Mouse (Mus musculus) midbrain, postnatal 0 days (tissue): ENCODE measurements around the gene Fgfr1op2. TPM values are rescaled to one million over a fixed set of nuclear protein-coding genes. Genes with fewer than 3 reads are reported as not detected.
A peak's percentile ranks its signal among the peaks of the same experiment; 100 is the strongest.

ENCODE experiments used
- ATAC-seq: fragments of 200-750 bp; cut with Nextera tagmentation; 2 replicates; pipeline ENCODE4 v1.8.0; 2017; ENCODE audit warnings: moderate number of reproducible peaks, mild to moderate bottlenecking, moderate TSS enrichment, moderate library complexity; ENCODE audit not compliant: low FRiP score
- DNase-seq: peaks from one replicate; pipeline ENCODE4 v3.0.0-alpha.2; 2015; ENCODE audit warnings: low spot score
- H3K27ac ChIP-seq: fragments of 300-500 bp; sonication (generic); 2 replicates; pipeline ENCODE4 v1.5.1; 2014; ENCODE audit warnings: low read depth, mild to moderate bottlenecking, low read length, mixed read lengths
- H3K27me3 ChIP-seq: fragments of 300-500 bp; sonication (generic); 2 replicates; pipeline ENCODE4 v1.6.1; 2014; ENCODE audit warnings: low read length, control low read depth, mixed read lengths; ENCODE audit not compliant: insufficient read depth
- H3K36me3 ChIP-seq: fragments of 300-500 bp; sonication (generic); 2 replicates; pipeline ENCODE4 v1.6.1; 2014; ENCODE audit warnings: low read length, control low read depth, mixed read lengths; ENCODE audit not compliant: insufficient read depth
- H3K4me1 ChIP-seq: fragments of 300-500 bp; sonication (generic); 2 replicates; pipeline ENCODE4 v1.6.1; 2014; ENCODE audit warnings: mild to moderate bottlenecking, control low read depth, antibody characterized with exemption, low read length, mixed read lengths; ENCODE audit not compliant: insufficient read depth
- H3K4me2 ChIP-seq: fragments of 300-500 bp; sonication (generic); 2 replicates; pipeline ENCODE4 v1.6.1; 2014; ENCODE audit warnings: low read depth, mild to moderate bottlenecking, low read length, mixed read lengths; ENCODE audit not compliant: poor library complexity, severe bottlenecking
- H3K4me3 ChIP-seq: fragments of 300-500 bp; sonication (generic); 2 replicates; pipeline ENCODE4 v1.5.1; 2014; ENCODE audit warnings: low read depth, mild to moderate bottlenecking, low read length, moderate library complexity
- H3K9ac ChIP-seq: fragments of 300-500 bp; sonication (generic); replicated peaks from 2 replicates; pipeline ENCODE4 v1.6.1; 2014; ENCODE audit warnings: mild to moderate bottlenecking, low read length, moderate library complexity, mixed read lengths; ENCODE audit not compliant: poor library complexity, severe bottlenecking
- H3K9me3 ChIP-seq: fragments of 300-500 bp; sonication (generic); 2 replicates; pipeline ENCODE4 v1.6.1; 2016; ENCODE audit warnings: low read length, control low read depth
- CTCF ChIP-seq: IDR thresholded peaks from 2 replicates; pipeline ENCODE4 v1.5.1; 2016; ENCODE audit warnings: antibody characterized with exemption, mild to moderate bottlenecking
- WGBS: fragments of 180-500 bp; shearing (Covaris S2); extraction: QIAGEN DNeasy Blood & Tissue Kit; methylation state at CpG from one replicate; pipeline ENCODE4 v1.1.7; 2014; 5-methylcytosine and 5-hydroxymethylcytosine counted together
- polyA plus RNA-seq: library from polyadenylated mRNA; unstranded; fragments of >200 nt; fragmentation: Nextera tagmentation; extraction: Ambion mirVana; gene quantifications from 2 replicates; pipeline ENCODE4 v1.2.1, GENCODE M21; 2015
- total RNA-seq: library from RNA; depleted of rRNA; stranded (reverse); fragments of >200 nt; gene quantifications from 2 replicates; pipeline ENCODE4 v1.2.3, GENCODE M21; 2014

Fgfr1op2 gene
- total and polyA plus RNA-seq, 2 experiments from 2014 or later, result 20.9 to 37.7 TPM

DNA sequence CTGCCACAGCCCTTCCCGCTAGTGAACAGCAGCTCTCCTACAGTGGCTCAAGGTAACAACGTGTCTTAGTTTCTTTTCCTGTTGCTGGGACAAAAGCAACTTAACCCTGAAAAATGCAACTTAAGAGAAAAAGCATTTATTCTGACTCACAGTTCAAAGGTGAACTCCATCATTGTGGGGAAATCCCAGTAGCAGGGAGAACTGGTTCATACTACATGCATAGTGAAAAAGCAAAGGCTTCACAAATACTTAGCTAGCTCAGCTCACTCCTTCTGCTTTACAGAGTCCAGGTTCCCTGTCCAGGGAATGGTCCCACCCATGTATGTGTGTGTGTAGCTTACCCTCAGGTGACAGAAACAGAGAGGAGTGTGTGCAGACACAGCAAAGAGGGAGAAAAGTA is 39.7 kb downstream of the Fgfr1op2 start:
- no peak overlapping the region for H3K4me3 ChIP-seq
- H3K27me3 ChIP-seq, result no peaks in the 10 kb centered on the region
- no peak overlapping the region for H3K4me2 ChIP-seq
- no peak for ATAC-seq
- no peak for DNase-seq
- H3K4me1 ChIP-seq, result no peaks in the 10 kb centered on the region
- 92% methylated on average over 2 of the region's 2 CpGs for WGBS
- TF ChIP-seq CTCF, result no peak
- peaks cover 56% of the 10 kb centered on the region for H3K36me3 ChIP-seq
- H3K27ac ChIP-seq, result no peak overlapping the region
- no peaks in the 10 kb centered on the region for H3K9me3 ChIP-seq
- no peak overlapping the region for H3K9ac ChIP-seq

- no peaks in the 10 kb centered on the region for H3K27me3 ChIP-seq
- no peak overlapping the region for H3K27ac ChIP-seq
- H3K36me3 ChIP-seq, result peaks cover under 1% of the 10 kb centered on the region; the same call in 1 of the 2 replicates
- H3K4me3 ChIP-seq, result no peak overlapping the region
- ATAC-seq (peak; percentile 74), DNase-seq (no peak)
- peaks cover 2% of the 10 kb centered on the region; the same call in 1 of the 2 replicates for H3K4me1 ChIP-seq
- 67% methylated on average over 3 of the region's 3 CpGs for WGBS
- TF ChIP-seq CTCF, result no peak
- no peak overlapping the region for H3K9ac ChIP-seq
- no peaks in the 10 kb centered on the region for H3K9me3 ChIP-seq
- H3K4me2 ChIP-seq, result no peak overlapping the region
These were observed 51.1 kb downstream of the Fgfr1op2 start for GRCm38 (mm10) chr6:146628123-146628522.

GRCm38 (mm10) chr6:146629781-146630756 is 53.1 kb downstream of the Fgfr1op2 start:
- Histone ChIP-seq H3K4me2 (no peak overlapping the region), H3K4me1 (peaks cover 3% of the 10 kb centered on the region; the same call in 1 of the 2 replicates), H3K27ac (no peak overlapping the region), H3K9me3 (no peaks in the 10 kb centered on the region), H3K27me3 (no peaks in the 10 kb centered on the region), H3K4me3 (no peak overlapping the region), H3K9ac (no peak overlapping the region), H3K36me3 (no peaks in the 10 kb centered on the region)
- no peak for DNase-seq
- 84% methylated on average over 9 of the region's 9 CpGs for WGBS
- no peak for ATAC-seq
- TF ChIP-seq CTCF, result no peak

- H3K27ac ChIP-seq, result no peak overlapping the region
- no peak for DNase-seq
- no peak for TF ChIP-seq CTCF
- H3K9me3 ChIP-seq, result no peaks in the 10 kb centered on the region
- H3K36me3 ChIP-seq, result no peaks in the 10 kb centered on the region
- ATAC-seq, result no peak
- no peak overlapping the region for H3K4me3 ChIP-seq
- H3K27me3 ChIP-seq, result no peaks in the 10 kb centered on the region
- WGBS, result 84% methylated on average over 4 of the region's 4 CpGs
- no peak overlapping the region for H3K4me2 ChIP-seq
- no peak overlapping the region for H3K9ac ChIP-seq
- H3K4me1 ChIP-seq, result peaks cover 3% of the 10 kb centered on the region; the same call in 1 of the 2 replicates
These were observed 54.0 kb downstream of the Fgfr1op2 start for GRCm38 (mm10) chr6:146630961-146631360.

DNA sequence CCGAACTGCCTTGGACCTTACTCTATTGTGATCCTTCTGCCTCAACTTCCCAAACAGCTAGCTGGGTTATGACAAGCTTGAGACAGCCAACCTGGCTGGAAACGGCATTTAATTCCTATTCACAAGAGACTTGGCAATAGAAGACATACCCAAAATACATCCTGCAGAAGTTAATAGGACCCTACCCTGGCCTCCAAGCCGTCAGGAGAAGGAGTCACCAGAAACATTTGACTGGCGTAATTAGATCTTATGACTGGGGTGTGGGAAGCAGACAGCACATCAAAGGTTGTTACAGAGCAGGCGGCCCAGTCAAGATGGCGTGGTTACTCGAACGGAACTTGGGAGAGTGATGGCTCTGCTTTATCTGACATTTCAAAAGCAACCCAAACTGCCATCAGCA is 54.8 kb downstream of the Fgfr1op2 start:
- DNase-seq (no peak), ATAC-seq (no peak)
- Histone ChIP-seq H3K36me3 (no peaks in the 10 kb centered on the region), H3K9ac (no peak overlapping the region), H3K4me2 (no peak overlapping the region), H3K4me3 (no peak overlapping the region), H3K27ac (no peak overlapping the region), H3K9me3 (no peaks in the 10 kb centered on the region), H3K4me1 (peaks cover 3% of the 10 kb centered on the region; the same call in 1 of the 2 replicates), H3K27me3 (no peaks in the 10 kb centered on the region)
- no peak for TF ChIP-seq CTCF
- 75% methylated on average over 8 of the region's 8 CpGs for WGBS

GRCm38 (mm10) chr6:146632403-146632802 is 55.4 kb downstream of the Fgfr1op2 start:
- Histone ChIP-seq H3K36me3 (no peaks in the 10 kb centered on the region), H3K4me1 (peaks cover 3% of the 10 kb centered on the region; the same call in 1 of the 2 replicates), H3K27ac (no peak overlapping the region), H3K9ac (no peak overlapping the region), H3K4me3 (no peak overlapping the region), H3K9me3 (no peaks in the 10 kb centered on the region), H3K4me2 (no peak overlapping the region), H3K27me3 (no peaks in the 10 kb centered on the region)
- DNase-seq, result no peak
- WGBS, result 83% methylated on average over 9 of the region's 9 CpGs
- no peak for TF ChIP-seq CTCF
- no peak for ATAC-seq
